Mouse (Mus musculus): ENCODE measurements around the gene B3galt1. TPM values are rescaled to one million over a fixed set of nuclear protein-coding genes. Genes with fewer than 3 reads are reported as not detected.

Gene B3galt1
- polyA plus RNA-seq, 1 experiment from 2014 or later = 7.4 TPM

- H3K4me1 ChIP-seq (ENCODE audit: control insufficient read depth, insufficient read depth, low read length) = peaks cover 3% of the 10 kb centered on the region; the same call in 1 of the 2 replicates
- H3K9me3 ChIP-seq (ENCODE audit: control insufficient read depth, low read length) = no peaks in the 10 kb centered on the region
- no peak overlapping the region for H3K27ac ChIP-seq (ENCODE audit: low read depth, low read length)
- H3K9ac ChIP-seq (ENCODE audit: low read depth, low read length) = no peak overlapping the region
- peak overlapping the region; percentile 75 for H3K4me2 ChIP-seq (replicated peaks; ENCODE audit: low read depth, low read length)
- H3K4me3 ChIP-seq (ENCODE audit: low read length) = peak overlapping the region; percentile 68
- no peaks in the 10 kb centered on the region for H3K36me3 ChIP-seq (ENCODE audit: control insufficient read depth, insufficient read depth, low read length)
- 14% methylated on average over 8 of the region's 8 CpGs for WGBS
- no peak for ATAC-seq (ENCODE audit: low FRiP score, low TSS enrichment)
- no peaks in the 10 kb centered on the region for H3K27me3 ChIP-seq (ENCODE audit: control insufficient read depth, insufficient read depth, low read length)
These were observed 1.5 kb downstream of the B3galt1 start for GRCm38 (mm10) chr2:67567141-67567680.

- no peak for ATAC-seq (ENCODE audit: low FRiP score, low TSS enrichment)
- no peak overlapping the region for H3K4me2 ChIP-seq (replicated peaks; ENCODE audit: low read depth, low read length)
These were observed 11.0 kb downstream of the B3galt1 start for GRCm38 (mm10) chr2:67576634-67577033.

GRCm38 (mm10) chr2:67583091-67583490 is 17.4 kb downstream of the B3galt1 start:
- ATAC-seq (ENCODE audit: low FRiP score, low TSS enrichment) = no peak
- H3K27me3 ChIP-seq (ENCODE audit: control insufficient read depth, insufficient read depth, low read length) = no peaks in the 10 kb centered on the region
- H3K9me3 ChIP-seq (ENCODE audit: control insufficient read depth, low read length) = no peaks in the 10 kb centered on the region
- whole genome bisulfite sequencing = 89% methylated on average over 2 of the region's 2 CpGs
- H3K4me2 ChIP-seq (replicated peaks; ENCODE audit: low read depth, low read length) = no peak overlapping the region
- H3K9ac ChIP-seq (ENCODE audit: low read depth, low read length) = no peak overlapping the region
- H3K36me3 ChIP-seq (ENCODE audit: control insufficient read depth, insufficient read depth, low read length) = no peaks in the 10 kb centered on the region
- H3K4me1 ChIP-seq (ENCODE audit: control insufficient read depth, insufficient read depth, low read length) = no peaks in the 10 kb centered on the region
- H3K4me3 ChIP-seq (ENCODE audit: low read length) = no peak overlapping the region
- H3K27ac ChIP-seq (ENCODE audit: low read depth, low read length) = no peak overlapping the region

More at GRCm38 (mm10) chr2:67576634-67577033, 11.0 kb downstream of the B3galt1 start:
- 63% methylated on average over 2 of the region's 2 CpGs for WGBS
- H3K9ac ChIP-seq (ENCODE audit: low read depth, low read length) = no peak overlapping the region
- H3K27ac ChIP-seq (ENCODE audit: low read depth, low read length) = no peak overlapping the region
- H3K36me3 ChIP-seq (ENCODE audit: control insufficient read depth, insufficient read depth, low read length) = no peaks in the 10 kb centered on the region
- no peaks in the 10 kb centered on the region for H3K9me3 ChIP-seq (ENCODE audit: control insufficient read depth, low read length)
- no peaks in the 10 kb centered on the region for H3K27me3 ChIP-seq (ENCODE audit: control insufficient read depth, insufficient read depth, low read length)
- H3K4me3 ChIP-seq (ENCODE audit: low read length) = no peak overlapping the region
- H3K4me1 ChIP-seq (ENCODE audit: control insufficient read depth, insufficient read depth, low read length) = no peaks in the 10 kb centered on the region

- Histone ChIP-seq H3K9me3 (ENCODE audit: control insufficient read depth, low read length) (no peaks in the 10 kb centered on the region), H3K36me3 (ENCODE audit: control insufficient read depth, insufficient read depth, low read length) (no peaks in the 10 kb centered on the region), H3K27me3 (ENCODE audit: control insufficient read depth, insufficient read depth, low read length) (no peaks in the 10 kb centered on the region), H3K9ac (ENCODE audit: low read depth, low read length) (no peak overlapping the region), H3K4me1 (ENCODE audit: control insufficient read depth, insufficient read depth, low read length) (no peaks in the 10 kb centered on the region), H3K27ac (ENCODE audit: low read depth, low read length) (no peak overlapping the region), H3K4me3 (ENCODE audit: low read length) (no peak overlapping the region), H3K4me2 (replicated peaks; ENCODE audit: low read depth, low read length) (no peak overlapping the region)
- no peak for ATAC-seq (ENCODE audit: low FRiP score, low TSS enrichment)
These were observed 24.7 kb downstream of the B3galt1 start for GRCm38 (mm10) chr2:67590408-67590807.

- no peak for ATAC-seq (ENCODE audit: low FRiP score, low TSS enrichment)
- H3K4me3 ChIP-seq (ENCODE audit: low read length) = no peak overlapping the region
- H3K27me3 ChIP-seq (ENCODE audit: control insufficient read depth, insufficient read depth, low read length) = no peaks in the 10 kb centered on the region
- no peaks in the 10 kb centered on the region for H3K4me1 ChIP-seq (ENCODE audit: control insufficient read depth, insufficient read depth, low read length)
- no peaks in the 10 kb centered on the region for H3K9me3 ChIP-seq (ENCODE audit: control insufficient read depth, low read length)
- no peak overlapping the region for H3K4me2 ChIP-seq (replicated peaks; ENCODE audit: low read depth, low read length)
- H3K36me3 ChIP-seq (ENCODE audit: control insufficient read depth, insufficient read depth, low read length) = no peaks in the 10 kb centered on the region
- H3K27ac ChIP-seq (ENCODE audit: low read depth, low read length) = no peak overlapping the region
- WGBS = 64% methylated on average over 7 of the region's 7 CpGs
- H3K9ac ChIP-seq (ENCODE audit: low read depth, low read length) = no peak overlapping the region
These were observed 26.4 kb downstream of the B3galt1 start for GRCm38 (mm10) chr2:67591831-67592629.

GRCm38 (mm10) chr2:67622902-67623301 is 57.2 kb downstream of the B3galt1 start:
- no peak overlapping the region for H3K27ac ChIP-seq (ENCODE audit: low read depth, low read length)
- H3K27me3 ChIP-seq (ENCODE audit: control insufficient read depth, insufficient read depth, low read length) = no peaks in the 10 kb centered on the region
- H3K4me2 ChIP-seq (replicated peaks; ENCODE audit: low read depth, low read length) = no peak overlapping the region
- H3K36me3 ChIP-seq (ENCODE audit: control insufficient read depth, insufficient read depth, low read length) = no peaks in the 10 kb centered on the region
- ATAC-seq (ENCODE audit: low FRiP score, low TSS enrichment) = no peak
- H3K9me3 ChIP-seq (ENCODE audit: control insufficient read depth, low read length) = no peaks in the 10 kb centered on the region
- H3K4me3 ChIP-seq (ENCODE audit: low read length) = no peak overlapping the region
- no peaks in the 10 kb centered on the region for H3K4me1 ChIP-seq (ENCODE audit: control insufficient read depth, insufficient read depth, low read length)
- no peak overlapping the region for H3K9ac ChIP-seq (ENCODE audit: low read depth, low read length)

GRCm38 (mm10) chr2:67627667-67628066 is 62.0 kb downstream of the B3galt1 start:
- no peak overlapping the region for H3K9ac ChIP-seq (ENCODE audit: low read depth, low read length)
- no peaks in the 10 kb centered on the region for H3K27me3 ChIP-seq (ENCODE audit: control insufficient read depth, insufficient read depth, low read length)

GRCm38 (mm10) chr2:67628289-67628688 is 62.6 kb downstream of the B3galt1 start:
- Histone ChIP-seq H3K27me3 (ENCODE audit: control insufficient read depth, insufficient read depth, low read length) (no peaks in the 10 kb centered on the region), H3K4me3 (ENCODE audit: low read length) (no peak overlapping the region), H3K9ac (ENCODE audit: low read depth, low read length) (no peak overlapping the region), H3K4me1 (ENCODE audit: control insufficient read depth, insufficient read depth, low read length) (no peaks in the 10 kb centered on the region), H3K4me2 (replicated peaks; ENCODE audit: low read depth, low read length) (no peak overlapping the region), H3K36me3 (ENCODE audit: control insufficient read depth, insufficient read depth, low read length) (no peaks in the 10 kb centered on the region), H3K27ac (ENCODE audit: low read depth, low read length) (no peak overlapping the region), H3K9me3 (ENCODE audit: control insufficient read depth, low read length) (no peaks in the 10 kb centered on the region)
- ATAC-seq (ENCODE audit: low FRiP score, low TSS enrichment) = no peak
- WGBS = 82% methylated on average over 3 of the region's 3 CpGs

More at GRCm38 (mm10) chr2:67627667-67628066, 62.0 kb downstream of the B3galt1 start:
- Histone ChIP-seq H3K4me3 (ENCODE audit: low read length) (no peak overlapping the region), H3K9me3 (ENCODE audit: control insufficient read depth, low read length) (no peaks in the 10 kb centered on the region), H3K27ac (ENCODE audit: low read depth, low read length) (no peak overlapping the region), H3K4me2 (replicated peaks; ENCODE audit: low read depth, low read length) (no peak overlapping the region), H3K36me3 (ENCODE audit: control insufficient read depth, insufficient read depth, low read length) (no peaks in the 10 kb centered on the region), H3K4me1 (ENCODE audit: control insufficient read depth, insufficient read depth, low read length) (no peaks in the 10 kb centered on the region)
- ATAC-seq (ENCODE audit: low FRiP score, low TSS enrichment) = no peak
- WGBS = 72% methylated on average over 3 of the region's 3 CpGs

- 66% methylated on average over 3 of the region's 3 CpGs for WGBS
- H3K4me1 ChIP-seq (ENCODE audit: control insufficient read depth, insufficient read depth, low read length) = no peaks in the 10 kb centered on the region
- no peaks in the 10 kb centered on the region for H3K36me3 ChIP-seq (ENCODE audit: control insufficient read depth, insufficient read depth, low read length)
- no peaks in the 10 kb centered on the region for H3K9me3 ChIP-seq (ENCODE audit: control insufficient read depth, low read length)
- no peak overlapping the region for H3K9ac ChIP-seq (ENCODE audit: low read depth, low read length)
- no peak overlapping the region for H3K27ac ChIP-seq (ENCODE audit: low read depth, low read length)
- H3K4me2 ChIP-seq (replicated peaks; ENCODE audit: low read depth, low read length) = no peak overlapping the region
- no peak for ATAC-seq (ENCODE audit: low FRiP score, low TSS enrichment)
- no peaks in the 10 kb centered on the region for H3K27me3 ChIP-seq (ENCODE audit: control insufficient read depth, insufficient read depth, low read length)
- H3K4me3 ChIP-seq (ENCODE audit: low read length) = no peak overlapping the region
These were observed 89.2 kb downstream of the B3galt1 start for GRCm38 (mm10) chr2:67654847-67655246.
